Mouse (Mus musculus) cortical plate, adult 2 months (tissue): ENCODE data around the gene Fignl1. TPM values are rescaled to one million over a fixed set of nuclear protein-coding genes. Genes with fewer than 3 reads are reported as not detected.
A peak's percentile ranks its signal among the peaks of the same experiment; 100 is the strongest.

Experiments
- H3K27ac ChIP-seq: fragments of 200-500 bp; 2 replicates; pipeline ENCODE4 v1.5.1; 2012; ENCODE audit warnings: low read length, control low read depth, inconsistent platforms; ENCODE audit not compliant: insufficient read depth
- H3K4me1 ChIP-seq: fragments of 200-500 bp; 2 replicates; pipeline ENCODE4 v1.6.1; 2011; ENCODE audit warnings: low read length; ENCODE audit not compliant: control insufficient read depth, insufficient read depth
- H3K4me3 ChIP-seq: fragments of 200-500 bp; 2 replicates; pipeline ENCODE4 v1.5.1; 2011; ENCODE audit warnings: mild to moderate bottlenecking, low read length, control low read depth; ENCODE audit not compliant: insufficient read depth
- CTCF ChIP-seq: fragments of 200-500 bp; IDR thresholded peaks from 2 replicates; pipeline ENCODE4 v1.5.1; 2011; ENCODE audit warnings: mild to moderate bottlenecking, control low read depth, low read length; ENCODE audit not compliant: insufficient read depth; ENCODE audit errors: extremely low read depth
- POLR2A ChIP-seq: fragments of 200-500 bp; IDR thresholded peaks from 2 replicates; pipeline ENCODE4 v1.6.1; 2011; ENCODE audit warnings: mild to moderate bottlenecking, low read length, control low read depth; ENCODE audit not compliant: insufficient read depth; ENCODE audit errors: extremely low read depth
- polyA plus RNA-seq: library from polyadenylated mRNA; depleted of rRNA; stranded (reverse); fragments of >200 nt; gene quantifications from 2 replicates; pipeline ENCODE4 v1.2.3, GENCODE M21; 2012

The Fignl1 gene
- polyA plus RNA-seq, 1 experiment, result 0.44 TPM

GRCm38 (mm10) chr11:11848467-11848866, 39.7 kb upstream of the Fignl1 start:
- TF ChIP-seq POLR2A, result no peak
- TF ChIP-seq CTCF, result no peak
- H3K4me1 ChIP-seq, result no peaks in the 10 kb centered on the region
- H3K27ac ChIP-seq, result no peak overlapping the region
- H3K4me3 ChIP-seq, result no peak overlapping the region

- no peak for TF ChIP-seq CTCF
- no peak for TF ChIP-seq POLR2A
These were observed 36.3 kb upstream of the Fignl1 start for GRCm38 (mm10) chr11:11845044-11845443.

GRCm38 (mm10) chr11:11844367-11844971, 35.7 kb upstream of the Fignl1 start:
- Histone ChIP-seq H3K4me3 (no peak overlapping the region), H3K27ac (no peak overlapping the region), H3K4me1 (no peaks in the 10 kb centered on the region)
- no peak for TF ChIP-seq POLR2A
- TF ChIP-seq CTCF, result peak; percentile 21; the same call in 1 of the 2 replicates

More at GRCm38 (mm10) chr11:11845044-11845443, 36.3 kb upstream of the Fignl1 start:
- Histone ChIP-seq H3K4me3 (no peak overlapping the region), H3K27ac (peak overlapping the region; percentile 62), H3K4me1 (no peaks in the 10 kb centered on the region)

- Histone ChIP-seq H3K27ac (no peak overlapping the region), H3K4me1 (no peaks in the 10 kb centered on the region), H3K4me3 (no peak overlapping the region)
- TF ChIP-seq CTCF (no peak), POLR2A (no peak)
These were observed 32.8 kb upstream of the Fignl1 start for GRCm38 (mm10) chr11:11841590-11841989.

- Histone ChIP-seq H3K4me1 (no peaks in the 10 kb centered on the region), H3K27ac (no peak overlapping the region), H3K4me3 (no peak overlapping the region)
- no peak for TF ChIP-seq POLR2A
- TF ChIP-seq CTCF, result no peak
These were observed 32.0 kb upstream of the Fignl1 start for GRCm38 (mm10) chr11:11840746-11841145.

- no peak overlapping the region for H3K27ac ChIP-seq
- H3K4me3 ChIP-seq, result no peak overlapping the region
- TF ChIP-seq POLR2A (no peak), CTCF (no peak)
- no peaks in the 10 kb centered on the region for H3K4me1 ChIP-seq
These were observed 31.1 kb upstream of the Fignl1 start for GRCm38 (mm10) chr11:11839874-11840273.

GRCm38 (mm10) chr11:11837384-11837783, 28.6 kb upstream of the Fignl1 start:
- TF ChIP-seq POLR2A, result no peak
- TF ChIP-seq CTCF, result no peak
- Histone ChIP-seq H3K27ac (no peak overlapping the region), H3K4me3 (no peak overlapping the region), H3K4me1 (no peaks in the 10 kb centered on the region)

- no peaks in the 10 kb centered on the region for H3K4me1 ChIP-seq
- no peak overlapping the region for H3K27ac ChIP-seq
- no peak overlapping the region for H3K4me3 ChIP-seq
- no peak for TF ChIP-seq CTCF
These were observed 28.1 kb upstream of the Fignl1 start for GRCm38 (mm10) chr11:11836713-11837370.

- no peaks in the 10 kb centered on the region for H3K4me1 ChIP-seq
- no peak overlapping the region for H3K27ac ChIP-seq
- no peak overlapping the region for H3K4me3 ChIP-seq
- TF ChIP-seq POLR2A (no peak), CTCF (no peak)
These were observed 27.5 kb upstream of the Fignl1 start for GRCm38 (mm10) chr11:11836262-11836661.

- no peak for TF ChIP-seq CTCF
- no peak for TF ChIP-seq POLR2A
- Histone ChIP-seq H3K4me1 (no peaks in the 10 kb centered on the region), H3K27ac (no peak overlapping the region), H3K4me3 (no peak overlapping the region)
These were observed 27.0 kb upstream of the Fignl1 start for GRCm38 (mm10) chr11:11835791-11836190.
